Mouse (Mus musculus) cerebellum, adult 9-10 months (tissue): ENCODE results near the gene Mapk8.
"Not testable (repeated sequence)": the region's sequence is repeated elsewhere in the genome, so short reads cannot be mapped to it uniquely, and the experiment has no call there.

Source experiments
- DNase-seq: peaks from one replicate; pipeline ENCODE4 v3.0.0; 2022

The Mapk8 gene

DNA sequence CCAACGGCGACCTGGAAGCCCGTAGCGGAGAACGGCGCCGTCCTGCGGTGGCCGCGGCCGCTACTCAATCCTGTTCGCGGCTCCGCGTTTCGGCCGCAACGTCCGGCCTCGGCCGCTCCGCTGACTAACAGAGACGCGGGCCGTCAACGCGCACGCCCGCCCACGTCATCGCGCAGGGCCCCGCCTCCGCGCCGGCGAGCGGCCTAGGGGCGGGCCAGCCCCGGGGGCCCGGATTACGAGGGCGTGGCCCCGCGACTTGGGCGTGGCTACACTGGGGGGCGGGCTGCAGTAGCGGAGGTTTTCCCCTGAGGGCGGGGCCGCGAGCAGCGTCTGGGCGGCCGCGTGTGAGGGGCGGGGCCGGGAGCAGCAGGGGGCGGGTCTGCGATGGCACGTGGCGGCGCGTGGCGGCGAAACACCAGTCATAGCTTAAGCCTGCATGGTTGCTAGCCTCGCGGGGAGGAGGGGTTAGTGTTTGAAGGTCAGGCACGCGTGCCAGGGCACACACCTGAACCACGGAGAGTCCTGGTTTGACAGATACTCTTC lies at the start of gene Mapk8:
Gene Mapk8 (minus strand): TSS at position 132 of the 543 bp plus-strand sequence.
- peak; percentile 96 for DNase-seq

DNA sequence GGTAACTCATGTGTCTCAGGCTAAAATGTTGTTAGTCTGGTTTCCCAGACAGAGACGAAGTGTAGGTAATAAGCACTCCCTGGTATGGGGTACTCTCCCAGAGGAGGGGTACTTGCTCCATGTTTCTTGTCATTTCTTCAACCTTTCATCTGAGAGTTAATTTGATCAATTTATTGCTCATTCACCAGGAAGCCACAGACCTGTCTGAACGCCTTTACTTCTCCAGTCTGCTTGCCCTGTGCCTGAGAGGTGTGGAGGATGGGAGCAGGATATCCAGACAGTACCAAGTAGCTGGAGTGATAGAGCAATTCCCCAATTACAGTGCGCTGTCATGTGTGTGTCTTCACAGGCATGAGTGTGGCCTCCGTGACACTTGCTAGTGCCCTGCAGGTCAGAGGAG lies 48.3 kb upstream of the Mapk8 start:
- no peak for DNase-seq

DNA sequence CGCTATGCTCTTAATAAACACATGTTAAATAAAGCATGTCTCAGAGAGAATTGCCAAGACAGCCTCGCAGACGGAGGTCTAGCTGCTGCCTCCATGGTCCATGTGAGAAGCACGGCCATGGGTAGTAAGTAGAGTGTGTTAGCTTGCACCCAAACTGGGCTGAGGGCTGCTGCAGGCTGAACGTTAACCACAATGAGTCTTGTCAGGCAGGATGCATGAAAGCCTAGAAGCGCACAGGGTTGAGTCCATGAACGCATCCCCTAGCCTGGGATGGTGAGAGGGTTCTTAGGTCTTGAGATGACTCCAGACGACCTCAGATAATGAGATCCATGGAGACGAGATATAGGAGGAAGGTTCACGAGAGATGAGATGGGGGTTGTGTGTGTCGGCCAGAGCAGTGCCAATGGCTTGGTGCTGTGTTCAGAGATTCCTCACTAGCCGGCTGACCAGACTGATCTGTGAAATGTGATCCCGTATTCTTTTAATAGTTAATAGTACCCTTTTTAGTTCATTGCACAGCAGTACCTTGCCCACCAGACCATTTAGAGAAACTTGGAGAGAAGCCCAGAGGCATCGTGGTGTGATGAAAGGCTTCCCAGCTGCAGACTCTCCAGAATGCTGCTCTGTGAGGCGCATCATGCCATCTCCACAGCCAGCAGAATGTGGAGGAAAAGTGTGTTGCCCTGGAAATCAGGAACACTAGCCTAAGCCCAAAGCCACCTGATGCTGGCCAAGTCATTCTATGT lies 41.0 kb upstream of the Mapk8 start:
- DNase-seq, result no peak

DNA sequence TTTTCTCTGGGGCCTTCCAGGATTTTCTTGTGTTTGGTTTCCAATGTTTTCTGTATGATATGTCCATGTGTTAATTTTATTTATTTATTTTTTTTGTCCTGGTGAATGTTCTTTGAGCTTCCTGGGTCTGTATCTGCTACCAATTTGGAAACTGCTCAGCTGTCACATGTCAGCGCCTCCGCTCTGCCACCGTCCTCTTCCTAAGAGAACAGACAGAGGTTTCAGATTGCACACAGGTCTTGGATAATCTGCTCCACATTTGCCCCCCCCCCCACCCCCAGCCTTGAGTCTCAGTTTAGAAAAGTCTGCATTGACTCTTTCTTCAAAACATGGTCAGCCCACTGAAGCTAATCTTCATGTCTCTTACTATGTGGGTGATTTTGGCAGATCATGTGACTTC lies 35.0 kb upstream of the Mapk8 start:
- no peak for DNase-seq

DNA sequence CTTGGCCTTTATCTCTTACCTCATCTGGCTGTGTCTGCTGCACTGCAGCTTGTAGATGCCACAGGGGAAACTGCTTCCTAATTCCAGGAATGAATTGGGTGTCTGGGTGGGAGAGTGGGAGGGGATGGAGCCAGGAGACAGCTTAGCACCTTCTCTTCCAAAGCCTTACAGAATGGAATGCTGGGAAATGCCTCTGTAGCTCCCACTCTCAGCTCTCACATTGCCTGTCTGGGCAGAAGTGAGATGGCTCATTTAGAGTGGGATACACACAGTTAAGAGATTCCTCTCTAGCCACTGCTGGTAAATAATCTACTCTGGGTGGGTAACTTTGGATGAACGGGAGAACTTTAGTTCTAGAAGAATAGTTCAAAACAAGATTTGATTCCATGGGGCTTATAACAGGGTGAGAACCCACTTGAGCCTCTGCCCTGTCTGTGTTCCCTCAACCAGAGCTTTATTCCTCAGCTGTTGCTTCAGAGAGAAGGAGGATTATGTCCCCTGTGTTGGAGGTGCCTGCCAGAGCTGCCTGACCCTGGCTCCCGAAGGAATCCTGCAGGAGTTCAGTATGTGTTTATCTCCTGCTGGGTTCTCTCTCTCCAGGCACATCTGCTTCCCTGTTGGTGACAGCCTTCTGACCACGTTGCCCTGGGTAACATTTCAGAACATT lies 29.3 kb upstream of the Mapk8 start:
- no peak for DNase-seq

DNA sequence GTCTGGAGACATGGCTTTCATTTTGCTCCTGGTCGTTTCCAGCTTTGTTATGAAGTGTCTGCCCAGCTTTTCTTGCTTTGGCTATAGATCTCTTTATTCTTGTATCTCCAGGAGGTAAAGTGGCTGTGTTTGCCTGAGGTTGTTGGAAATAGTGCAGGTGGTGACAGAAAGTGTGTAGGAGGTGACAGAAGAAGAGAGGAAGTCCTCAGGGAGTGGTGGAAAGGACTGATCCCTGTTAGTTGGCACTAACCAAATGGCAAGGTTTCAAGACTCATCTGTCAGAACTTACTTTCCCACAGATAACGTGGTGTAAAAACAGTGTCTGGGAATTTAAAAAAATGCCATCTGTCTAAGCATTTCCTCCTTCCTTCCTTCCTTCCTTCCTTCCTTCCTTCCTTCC lies 27.5 kb upstream of the Mapk8 start:
- DNase-seq, result no peak

DNA sequence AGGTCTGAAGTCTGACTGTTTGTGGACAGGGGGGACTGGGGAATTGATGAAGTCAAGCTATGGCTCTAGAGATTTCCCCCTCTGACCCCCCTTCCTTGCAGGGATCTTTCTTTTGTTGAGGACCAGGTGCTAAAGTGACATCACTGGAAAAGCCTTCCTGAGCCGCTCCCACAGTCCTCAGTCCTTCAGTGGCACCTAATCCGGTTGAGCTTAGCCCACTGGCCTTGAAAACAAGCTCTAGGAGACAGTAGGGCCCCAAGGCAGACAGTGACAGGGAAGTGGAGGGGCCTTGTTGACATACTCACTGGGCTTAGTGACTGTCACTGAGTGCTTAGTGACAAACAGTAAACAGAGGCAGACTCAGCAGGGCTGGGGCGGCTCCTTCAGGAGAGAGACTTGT lies 24.4 kb upstream of the Mapk8 start, which contains the start of gene Frmpd2:
Gene Frmpd2 (plus strand): TSS at position 366 of the 400 bp plus-strand sequence.
- no peak for DNase-seq

DNA sequence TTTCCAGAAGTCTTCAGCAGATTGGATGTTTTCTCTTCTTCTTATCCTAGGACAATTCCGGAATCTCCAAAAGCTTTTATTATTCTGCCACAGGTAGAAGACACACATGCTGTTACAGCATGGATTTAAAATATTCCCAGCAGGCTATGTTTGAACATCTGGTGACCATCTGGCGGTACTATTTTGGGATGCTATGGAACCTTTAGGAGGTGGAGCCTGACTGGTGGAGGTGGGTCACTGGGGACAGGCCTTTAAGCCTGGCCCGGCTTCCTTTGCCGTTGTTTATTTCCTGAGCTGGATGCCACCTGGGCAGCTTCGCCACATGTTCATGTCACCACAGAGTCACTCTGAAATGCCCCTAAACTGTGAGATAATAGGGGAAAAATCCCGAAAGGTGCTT lies 20.8 kb upstream of the Mapk8 start:
- DNase-seq, result no peak

DNA sequence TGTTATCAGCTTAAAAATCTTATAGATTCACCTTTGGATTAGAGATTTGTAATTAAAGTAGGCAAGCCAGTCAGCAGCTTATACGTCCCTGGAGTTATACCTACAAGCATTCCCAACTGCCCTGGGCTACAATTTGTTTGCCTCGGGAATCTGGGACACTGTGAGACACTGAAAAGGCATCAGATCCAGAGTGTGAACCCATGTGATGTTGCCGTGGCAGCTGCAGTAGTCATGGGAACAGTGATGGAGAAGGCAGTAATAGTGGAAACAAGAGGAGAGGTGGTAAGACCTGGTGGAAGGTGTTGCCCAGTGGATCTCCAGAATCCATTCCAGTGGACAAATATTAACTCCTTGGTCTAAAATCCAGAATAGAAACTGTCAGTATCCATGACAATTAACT lies 16.7 kb upstream of the Mapk8 start:
- DNase-seq, result no peak

DNA sequence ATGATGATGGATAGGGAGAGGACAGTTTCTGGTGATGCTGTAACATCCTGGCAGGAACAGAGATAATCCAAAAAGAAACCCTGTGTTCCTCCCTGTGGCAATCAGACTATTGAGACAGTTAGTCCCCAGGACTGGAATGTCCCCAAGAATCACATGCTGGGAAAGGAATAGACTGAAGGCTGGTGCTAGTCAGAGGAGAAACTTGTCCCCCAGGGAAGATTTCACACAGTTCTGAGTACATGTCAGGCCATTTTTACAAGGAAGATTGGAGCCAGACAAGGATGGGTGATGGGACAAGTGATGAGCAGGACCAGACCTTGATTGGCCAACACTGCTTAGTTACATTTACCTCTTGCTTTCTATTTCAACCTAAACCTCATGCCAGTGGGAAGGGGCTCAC lies 3.4 kb upstream of the Mapk8 start:
- DNase-seq, result no peak

DNA sequence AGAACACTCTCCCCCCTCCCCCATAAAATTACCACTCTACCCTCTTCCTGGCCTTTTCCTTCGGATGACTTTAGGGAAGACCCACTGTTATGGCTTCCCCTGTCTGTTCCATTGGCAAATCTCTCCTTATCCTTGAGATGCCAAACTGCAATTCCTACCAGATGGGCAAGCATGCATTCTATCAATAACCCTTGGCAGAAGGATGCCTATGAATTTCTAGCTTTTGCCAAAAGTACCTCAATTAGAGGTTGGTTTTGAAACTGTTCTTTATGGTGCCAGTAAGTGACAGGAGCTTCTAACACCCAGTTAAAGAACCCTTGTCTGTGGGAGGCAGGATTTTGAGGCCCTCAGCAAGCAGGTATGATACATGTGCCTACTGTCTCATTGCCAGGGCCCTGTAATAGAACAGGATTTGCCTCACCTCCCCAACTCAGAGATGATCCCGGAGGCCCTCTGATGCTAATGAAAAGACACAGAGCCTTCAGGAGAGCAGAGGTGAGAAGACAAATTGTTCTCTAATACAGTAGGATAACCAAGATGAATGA lies 2.4 kb upstream of the Mapk8 start:
- DNase-seq, result no peak

DNA sequence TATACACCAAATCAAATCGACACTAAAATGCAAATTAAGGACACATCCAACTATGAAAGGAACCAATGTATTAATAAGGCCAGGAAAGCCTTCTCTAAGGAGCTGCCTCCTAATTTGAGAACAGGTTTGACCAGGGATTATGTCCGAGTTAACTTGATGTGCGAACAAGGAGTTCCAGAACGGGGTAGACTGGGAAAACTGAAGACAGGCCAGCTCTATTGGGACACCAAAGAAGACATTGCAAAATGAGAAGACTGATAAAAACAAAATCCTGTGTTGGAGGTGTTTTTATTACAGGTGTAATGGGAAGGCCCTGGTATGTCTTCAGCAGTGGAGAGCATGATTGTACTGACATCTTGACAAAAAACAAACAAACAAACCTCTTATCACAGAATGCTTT lies 1.3 kb upstream of the Mapk8 start:
- DNase-seq, result no peak

DNA sequence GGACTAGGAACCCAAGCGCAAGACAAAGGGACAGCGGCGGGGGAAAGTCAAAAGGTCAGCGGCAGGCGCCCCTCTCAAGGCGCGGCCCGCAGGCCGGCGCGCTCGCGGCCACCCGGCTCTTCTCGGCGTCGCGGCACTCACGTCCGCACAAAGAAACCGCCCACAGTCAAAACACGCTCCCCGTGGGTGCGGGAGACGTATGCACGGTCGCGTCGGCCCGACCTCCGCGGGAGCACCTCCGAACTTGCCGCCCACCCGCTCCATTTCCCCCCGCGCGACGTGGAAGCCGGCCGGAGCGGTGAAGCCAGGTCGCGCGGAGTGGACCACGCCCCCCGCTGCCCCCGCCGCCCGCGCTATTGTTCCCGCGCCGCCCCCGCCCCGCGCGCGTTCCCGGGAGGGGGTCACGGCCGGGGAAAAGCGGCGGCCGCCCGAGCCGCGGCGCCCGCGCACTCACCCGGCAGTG lies 366 bp downstream of the Mapk8 start:
- DNase-seq, result no peak

DNA sequence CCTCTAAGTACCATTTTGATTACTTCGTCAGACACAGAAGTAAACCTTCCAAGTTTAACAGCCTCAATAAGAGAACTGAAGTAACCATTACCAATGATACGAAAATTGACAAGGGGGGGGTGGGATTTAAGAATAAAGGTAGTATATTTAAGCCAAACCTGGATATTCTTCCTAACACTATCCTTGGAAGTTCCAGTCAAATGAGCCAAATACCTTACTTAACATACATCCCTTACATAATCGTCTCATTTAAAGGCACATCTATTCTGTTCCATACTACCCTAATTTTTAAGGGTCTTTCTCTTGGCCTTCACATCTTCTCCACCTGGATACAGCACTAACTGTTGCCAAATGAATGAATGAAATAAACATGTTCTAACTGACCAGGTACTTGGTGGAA lies 996 bp downstream of the Mapk8 start:
- DNase-seq, result no peak

DNA sequence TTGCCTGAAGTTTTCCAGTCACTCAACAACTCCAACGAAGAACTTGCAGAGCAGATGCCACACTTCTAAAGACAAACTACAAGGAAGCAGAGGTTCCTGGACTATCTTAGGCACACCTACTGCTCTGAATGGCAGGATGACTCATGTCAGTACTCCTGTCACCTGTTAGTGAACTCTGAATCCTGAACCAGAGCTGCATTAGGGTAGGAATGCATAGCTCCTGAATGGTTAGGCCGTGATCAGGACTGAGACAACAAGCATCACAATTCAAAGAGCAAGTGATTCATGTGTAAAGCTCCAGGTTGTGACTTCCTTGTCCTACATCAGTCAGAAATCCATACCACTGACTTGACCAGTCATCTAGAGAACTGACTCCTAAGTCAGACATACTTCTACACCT lies 3.2 kb downstream of the Mapk8 start:
- DNase-seq, result no peak

DNA sequence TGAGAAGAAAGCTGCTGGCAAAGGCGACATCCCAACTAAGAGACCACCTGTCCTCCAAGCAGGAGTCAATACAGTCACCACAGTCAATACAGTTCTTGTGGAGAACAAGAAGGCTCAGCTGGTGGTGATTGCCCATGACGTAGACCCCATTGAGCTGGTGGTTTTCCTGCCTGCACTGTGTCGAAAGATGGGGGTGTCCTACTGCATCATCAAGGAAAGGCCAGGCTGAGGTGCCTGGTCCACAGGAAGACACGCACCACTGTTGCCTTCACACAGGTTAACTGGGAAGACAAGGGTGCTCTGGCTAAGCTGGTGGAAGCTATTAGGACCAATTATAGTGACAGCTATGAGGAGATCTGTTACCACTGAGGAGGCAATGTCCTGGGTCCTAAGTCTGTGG lies 14.5 kb downstream of the Mapk8 start:
- DNase-seq, result not testable (repeated sequence)

DNA sequence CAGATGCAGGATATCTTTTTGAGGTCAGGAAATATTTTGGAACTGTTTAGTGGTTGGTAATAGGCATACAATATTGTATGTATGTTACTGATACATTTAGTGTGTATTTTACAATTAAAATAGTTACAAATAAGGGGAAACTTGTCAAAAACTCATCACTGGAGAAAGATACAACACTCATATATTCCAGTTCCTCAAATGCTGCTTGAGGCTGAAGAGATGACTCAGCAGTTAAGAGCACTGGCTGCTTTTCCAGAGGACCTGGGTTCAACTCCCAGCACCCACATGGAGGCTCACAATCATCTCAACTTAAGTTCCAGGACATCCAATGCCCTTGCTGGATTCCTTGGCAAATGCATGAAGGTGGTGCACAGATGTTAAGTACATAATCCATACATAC lies 22.8 kb downstream of the Mapk8 start:
- DNase-seq, result no peak

DNA sequence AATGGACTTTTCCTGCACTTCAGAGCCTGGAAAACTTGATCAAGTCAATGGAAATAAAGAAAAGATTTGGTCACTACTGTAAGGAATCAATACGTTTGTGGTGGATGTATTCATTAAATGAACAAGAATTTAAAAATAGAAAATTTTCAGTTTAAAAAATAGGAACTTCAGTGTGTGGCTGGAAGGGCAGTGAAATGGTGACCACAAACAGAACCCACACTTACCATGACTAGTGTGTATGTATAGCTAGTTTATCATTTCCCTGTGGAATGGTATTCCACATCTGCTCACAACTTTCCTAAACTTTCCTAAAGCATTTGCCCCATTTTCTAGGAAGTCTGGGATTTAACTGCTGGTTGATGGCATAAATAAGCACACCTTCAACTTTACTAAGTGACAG lies 24.0 kb downstream of the Mapk8 start:
- no peak for DNase-seq

DNA sequence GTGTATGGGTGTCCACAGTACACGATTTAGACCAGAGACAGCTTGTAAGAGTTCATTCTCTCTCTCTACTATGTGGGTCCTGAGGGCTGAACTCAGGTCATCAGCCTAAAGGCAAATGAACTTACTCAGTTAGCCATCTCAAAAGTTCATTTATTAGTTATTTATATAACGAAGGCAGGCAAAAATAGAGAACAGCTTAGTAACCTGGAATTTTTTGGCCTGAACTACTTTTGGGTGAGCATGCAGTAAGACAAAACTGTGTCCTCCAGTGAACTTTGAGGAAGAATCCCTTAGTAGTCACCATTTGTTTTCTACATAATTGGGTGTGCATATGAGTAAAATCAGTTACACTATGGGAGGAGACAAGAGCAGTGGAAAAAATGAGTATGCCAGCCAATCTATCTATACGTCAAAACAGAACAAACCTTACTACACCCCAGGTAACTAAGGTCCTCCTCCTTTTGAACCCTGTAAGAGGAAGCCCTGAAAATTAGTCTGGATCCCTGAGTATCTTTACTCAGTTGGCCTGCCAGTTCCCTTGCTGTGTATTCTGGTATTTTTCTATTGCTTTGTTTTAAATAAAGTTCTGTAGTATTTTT lies 28.5 kb downstream of the Mapk8 start:
- DNase-seq, result no peak

DNA sequence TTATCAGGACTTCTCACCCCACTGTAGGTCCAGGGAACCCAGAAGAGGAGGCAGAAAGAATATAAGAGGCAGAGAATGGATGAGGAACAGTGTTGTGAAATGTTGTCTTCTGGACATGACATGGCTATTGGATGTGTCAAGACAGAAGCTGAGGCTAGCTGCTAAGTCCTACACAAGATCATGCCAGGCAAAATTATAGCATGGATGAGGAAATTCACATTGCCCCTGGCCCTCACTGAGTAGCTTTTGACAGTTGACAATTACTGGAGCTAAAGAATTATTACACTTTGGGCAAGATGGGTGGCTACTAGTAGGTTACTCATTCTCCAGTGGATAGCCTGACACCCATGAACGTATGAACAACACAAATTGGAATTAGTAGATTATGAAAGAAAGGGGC lies 31.2 kb downstream of the Mapk8 start:
- DNase-seq, result no peak

DNA sequence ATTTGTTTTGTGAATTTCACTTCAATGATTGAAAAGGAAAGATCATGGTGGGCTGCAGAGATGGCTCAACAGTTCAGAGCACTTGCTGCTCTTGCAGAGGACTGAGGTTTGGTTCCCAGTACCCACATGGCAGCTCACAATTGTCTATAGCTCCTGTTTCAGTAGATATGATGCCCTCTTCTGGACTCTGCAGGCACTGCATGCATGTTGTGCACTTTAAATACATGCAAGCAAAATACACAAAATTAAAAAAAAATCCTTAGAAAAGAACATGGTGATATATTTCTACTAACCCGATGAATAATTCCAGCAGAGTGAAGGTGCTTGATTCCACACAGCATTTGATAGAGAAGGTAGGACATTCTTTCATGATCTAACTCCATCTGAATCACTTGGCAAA lies 44.6 kb downstream of the Mapk8 start:
- no peak for DNase-seq

DNA sequence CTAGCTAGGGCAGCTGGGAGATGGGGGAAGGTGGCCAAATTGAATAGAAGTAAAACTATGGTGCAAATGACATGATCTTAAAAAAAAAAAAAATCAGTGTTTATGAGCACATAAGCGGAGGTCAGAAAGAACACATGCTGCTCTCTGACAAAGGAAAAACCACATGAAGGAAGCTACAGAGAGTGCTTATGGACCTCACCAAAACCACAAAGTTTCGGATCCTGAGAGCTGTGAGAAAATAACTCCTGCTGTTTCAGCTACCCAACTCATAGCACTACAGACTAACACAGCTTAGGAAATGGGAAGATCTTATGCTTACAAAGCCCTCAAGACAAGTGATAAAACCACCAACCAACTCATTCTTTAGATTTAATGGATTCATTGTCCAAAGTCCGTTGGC lies 46.9 kb downstream of the Mapk8 start:
- DNase-seq, result no peak

DNA sequence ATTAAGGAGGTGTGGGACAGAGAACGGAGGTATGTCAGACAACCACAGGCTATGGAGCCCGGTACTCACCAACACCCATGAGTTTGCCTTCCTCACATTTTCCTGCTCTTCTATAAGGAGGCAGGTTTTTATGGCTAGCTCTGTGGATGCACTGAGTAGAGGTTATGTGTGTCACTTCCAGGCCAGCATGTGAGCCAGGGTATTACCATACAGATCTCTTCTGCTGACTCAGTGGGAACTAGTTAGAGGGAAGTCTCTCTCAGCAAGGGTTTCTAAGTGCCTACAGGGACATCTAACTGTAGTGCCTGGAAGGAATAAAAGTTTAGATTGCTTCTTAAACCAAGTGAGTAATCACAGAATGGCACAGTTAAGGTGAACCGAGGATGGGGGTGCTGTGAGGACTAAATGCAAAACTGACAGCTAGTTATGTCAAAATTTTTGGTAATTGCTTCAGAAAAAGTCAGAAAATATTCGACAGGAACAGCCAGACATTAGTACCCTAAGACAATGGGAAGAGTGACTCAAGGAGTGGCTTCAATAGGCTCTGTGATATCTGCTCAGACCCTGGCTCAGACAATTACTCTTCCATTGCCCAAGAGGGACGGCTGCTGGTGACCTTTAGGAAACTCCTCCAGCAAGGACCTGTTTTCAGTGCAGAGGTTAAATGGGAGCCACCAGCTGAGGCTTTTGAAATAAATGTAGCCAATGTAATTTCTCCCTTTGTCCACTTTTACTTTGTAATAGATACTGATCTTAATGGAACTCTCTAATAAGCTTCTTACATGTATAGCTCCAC lies 48.7 kb downstream of the Mapk8 start:
- no peak for DNase-seq
